In the genomic region with DNA sequence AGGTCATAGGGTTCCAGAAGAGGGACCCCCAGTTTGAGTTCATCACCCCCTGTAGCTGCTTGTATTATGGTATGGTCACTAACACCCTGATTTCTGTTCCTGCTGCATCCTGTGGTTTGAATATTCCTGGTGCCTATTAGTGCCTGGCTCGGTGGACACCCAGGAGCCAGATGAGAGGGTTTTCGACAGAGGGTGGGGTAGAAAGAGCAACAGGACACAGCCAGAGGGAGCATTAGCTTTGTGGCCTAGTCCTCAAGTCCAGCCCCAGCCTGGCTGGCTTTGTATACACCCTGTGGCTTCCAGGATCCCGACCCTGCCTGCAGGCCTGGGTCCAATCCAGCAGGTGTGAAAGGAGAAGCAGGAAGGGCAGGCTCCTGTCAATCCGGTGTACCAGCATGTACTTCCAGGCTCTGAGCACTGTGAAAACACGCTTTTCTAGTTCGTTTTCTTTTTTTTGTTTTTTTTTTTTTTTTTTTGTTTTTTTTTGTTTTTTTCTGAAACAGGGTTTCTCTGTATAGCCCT, we compare ENCODE assay signal across 13 mouse cellular contexts. TPM values are rescaled to one million over a fixed set of nuclear protein-coding genes. Genes with fewer than 3 reads are reported as not detected.
DNase-seq lines count a peak whose midpoint lies in the region; ATAC-seq lines count a peak whose summit lies in the region.
"Had no signal": no experiment of that assay in that cellular context is flagged by ENCODE, and none has a peak within 500 bp of the region (broad histone marks: within the 10 kb centered on the region; RNA-seq: fewer than 3 reads in every experiment).

No protein-coding gene starts in this region.

- H3K4me2 ChIP-seq in heart, embryonic 11.5 days = no peak overlapping the region
- no peak overlapping the region for H3K4me2 ChIP-seq in limb, embryonic 13.5 days (replicated peaks)
- no peak overlapping the region for H3K4me2 ChIP-seq in hindbrain, embryonic 14.5 days (replicated peaks)
- H3K4me2 ChIP-seq: forebrain, embryonic 12.5 days; kidney, embryonic 15.5 days; liver, embryonic 15.5 days; midbrain, embryonic 15.5 days had no signal

- H3K27me3 ChIP-seq in heart, embryonic 11.5 days (ENCODE audit: control insufficient read depth, insufficient read depth, low read length) = no peaks in the 10 kb centered on the region
- H3K27me3 ChIP-seq in limb, embryonic 13.5 days = no peaks in the 10 kb centered on the region
- H3K27me3 ChIP-seq in hindbrain, embryonic 14.5 days (ENCODE audit: control insufficient read depth, insufficient read depth, low read length) = no peaks in the 10 kb centered on the region
- H3K27me3 ChIP-seq: kidney, embryonic 15.5 days; liver, embryonic 15.5 days; midbrain, embryonic 15.5 days had no signal

- H3K4me3 ChIP-seq in heart, embryonic 11.5 days (ENCODE audit: low read depth, low read length) = no peak overlapping the region
- no peak overlapping the region for H3K4me3 ChIP-seq in limb, embryonic 13.5 days
- H3K4me3 ChIP-seq in hindbrain, embryonic 14.5 days (replicated peaks; ENCODE audit: low read length) = no peak overlapping the region
- H3K4me3 ChIP-seq: forebrain, embryonic 12.5 days; kidney, embryonic 15.5 days; liver, embryonic 15.5 days; midbrain, embryonic 15.5 days had no signal

- WGBS in heart, embryonic 11.5 days (ENCODE audit: insufficient replicate concordance) = 70% methylated on average over 6 of the region's 6 CpGs
- 65% methylated on average over 6 of the region's 6 CpGs for WGBS in limb, embryonic 13.5 days
- WGBS in hindbrain, embryonic 14.5 days = 88% methylated on average over 6 of the region's 6 CpGs

- H3K4me1 ChIP-seq in heart, embryonic 11.5 days (ENCODE audit: control insufficient read depth, insufficient read depth, low read length) = peaks cover 28% of the 10 kb centered on the region
- peaks cover 27% of the 10 kb centered on the region for H3K4me1 ChIP-seq in limb, embryonic 13.5 days
- no peaks in the 10 kb centered on the region for H3K4me1 ChIP-seq in hindbrain, embryonic 14.5 days (replicated peaks; ENCODE audit: control insufficient read depth, insufficient read depth, low read length)
- H3K4me1 ChIP-seq: midbrain, embryonic 15.5 days had no signal

- intact Hi-C loops in heart, postnatal 14 days (cut with DNase I) = no loop called here

- no peaks in the 10 kb centered on the region for H3K36me3 ChIP-seq in heart, embryonic 11.5 days (ENCODE audit: control insufficient read depth, insufficient read depth, low read length)
- no peaks in the 10 kb centered on the region for H3K36me3 ChIP-seq in limb, embryonic 13.5 days
- no peaks in the 10 kb centered on the region for H3K36me3 ChIP-seq in hindbrain, embryonic 14.5 days (replicated peaks; ENCODE audit: control insufficient read depth, insufficient read depth)
- H3K36me3 ChIP-seq: forebrain, embryonic 12.5 days; kidney, embryonic 15.5 days; liver, embryonic 15.5 days; midbrain, embryonic 15.5 days had no signal

- 0 out of 2 replicates have a peak overlapping the region, but pooled peaks have one; percentile 24 for H3K9ac ChIP-seq in heart, embryonic 11.5 days (ENCODE audit: low read depth, low read length)
- H3K9ac ChIP-seq in limb, embryonic 13.5 days = 0 out of 2 replicates have a peak overlapping the region, but pooled peaks have one; percentile 19
- H3K9ac ChIP-seq in hindbrain, embryonic 14.5 days = no peak overlapping the region
- H3K9ac ChIP-seq: forebrain, embryonic 12.5 days; kidney, embryonic 15.5 days; liver, embryonic 15.5 days; midbrain, embryonic 15.5 days had no signal

- ATAC-seq in heart, embryonic 11.5 days (replicated peaks; ENCODE audit: insufficient number of reproducible peaks, low FRiP score, low TSS enrichment) = no peak
- no peak for ATAC-seq in limb, embryonic 13.5 days (ENCODE audit: low FRiP score, low read depth)
- no peak for ATAC-seq in hindbrain, embryonic 14.5 days (ENCODE audit: low FRiP score)
- ATAC-seq: activated CD4-positive, CD25-positive, alpha-beta regulatory T cell, adult 4 months; midbrain, embryonic 15.5 days had no signal

- no peak for DNase-seq in heart, postnatal 14 days
- DNase-seq in kidney, postnatal 14 days = peak; percentile 25
- no peak for DNase-seq in kidney, adult 11 months
- DNase-seq in R1 (ENCODE audit: low read depth, low spot score) = peak; percentile 30
- no peak for DNase-seq in right cerebral cortex, postnatal 36 days (ENCODE audit: low spot score in 2 of 2)
- DNase-seq in hindbrain, embryonic 14.5 days (ENCODE audit: low spot score) = no peak

- no peaks in the 10 kb centered on the region for H3K9me3 ChIP-seq in heart, embryonic 11.5 days (replicated peaks; ENCODE audit: control insufficient read depth, low read length)
- no peaks in the 10 kb centered on the region for H3K9me3 ChIP-seq in limb, embryonic 13.5 days
- H3K9me3 ChIP-seq in hindbrain, embryonic 14.5 days (ENCODE audit: control insufficient read depth, low read length) = no peaks in the 10 kb centered on the region
- H3K9me3 ChIP-seq: forebrain, embryonic 12.5 days; kidney, embryonic 15.5 days; liver, embryonic 15.5 days; midbrain, embryonic 15.5 days had no signal

- no peak overlapping the region for H3K27ac ChIP-seq in heart, embryonic 11.5 days (ENCODE audit: low read depth, low read length)
- no peak overlapping the region; the same call in 1 of the 2 replicates for H3K27ac ChIP-seq in limb, embryonic 13.5 days
- H3K27ac ChIP-seq in hindbrain, embryonic 14.5 days = no peak overlapping the region
- H3K27ac ChIP-seq: liver, embryonic 15.5 days; midbrain, embryonic 15.5 days had no signal

RNA-seq across cellular contexts. Expression of a gene that starts 6.0 kb away (rescaled TPM):
- 43.7 and 50.1 TPM in 2 replicates for polyA plus RNA-seq in heart, embryonic 11.5 days (2014; fragmentation: Nextera tagmentation; extraction: Ambion mirVana)
- 10 to 100 TPM; 97.7 to 97.8 TPM for total RNA-seq in heart, postnatal 14 days (2021)
- polyA plus RNA-seq in limb, embryonic 13.5 days (2015; fragmentation: Nextera tagmentation; extraction: Ambion mirVana) = 50.7 and 52.2 TPM in 2 replicates
- polyA plus RNA-seq in hindbrain, embryonic 14.5 days (2014; fragmentation: Nextera tagmentation; extraction: Ambion mirVana) = 52.1 and 61.0 TPM in 2 replicates

RNA-seq across cellular contexts. Expression of a gene that starts 36.5 kb away (rescaled TPM):
- 71.7 and 83.6 TPM in 2 replicates for polyA plus RNA-seq in heart, embryonic 11.5 days (2014; fragmentation: Nextera tagmentation; extraction: Ambion mirVana)
- total RNA-seq in heart, postnatal 14 days (2021) = 10 to 100 TPM; 12.1 to 22.5 TPM
- 83.4 and 86.1 TPM in 2 replicates for polyA plus RNA-seq in limb, embryonic 13.5 days (2015; fragmentation: Nextera tagmentation; extraction: Ambion mirVana)
- polyA plus RNA-seq in hindbrain, embryonic 14.5 days (2014; fragmentation: Nextera tagmentation; extraction: Ambion mirVana) = 59.5 and 64.0 TPM in 2 replicates

RNA-seq across cellular contexts. Expression of a gene that starts 36.8 kb away (rescaled TPM):
- 11.6 and 12.5 TPM in 2 replicates for polyA plus RNA-seq in heart, embryonic 11.5 days (2014; fragmentation: Nextera tagmentation; extraction: Ambion mirVana)
- 1 to 10 TPM; 9.2 to 9.9 TPM for total RNA-seq in heart, postnatal 14 days (2021)
- 10.2 and 11.6 TPM in 2 replicates for polyA plus RNA-seq in limb, embryonic 13.5 days (2015; fragmentation: Nextera tagmentation; extraction: Ambion mirVana)
- 9.0 and 10.0 TPM in 2 replicates for polyA plus RNA-seq in hindbrain, embryonic 14.5 days (2014; fragmentation: Nextera tagmentation; extraction: Ambion mirVana)

Comparison
In these comparisons a context has a peak if more than half of its experiments do, and no peak if none do; other contexts are left out.
1. DNase-seq: peak in kidney, postnatal 14 days (single experiment) and R1 (single experiment); none in heart, postnatal 14 days (0 of 2), kidney, adult 11 months (single experiment), right cerebral cortex, postnatal 36 days (0 of 2) and hindbrain, embryonic 14.5 days (single experiment).